Mouse (Mus musculus): ENCODE data around the gene Klhl13. TPM values are rescaled to one million over a fixed set of nuclear protein-coding genes. Genes with fewer than 3 reads are reported as not detected.

Klhl13 gene
- total RNA-seq (2014; rRNA removed) (255 and 281 TPM in 2 replicates), polyA plus RNA-seq (2015; fragmentation: Nextera tagmentation; extraction: Ambion mirVana) (149 and 154 TPM in 2 replicates)

DNA sequence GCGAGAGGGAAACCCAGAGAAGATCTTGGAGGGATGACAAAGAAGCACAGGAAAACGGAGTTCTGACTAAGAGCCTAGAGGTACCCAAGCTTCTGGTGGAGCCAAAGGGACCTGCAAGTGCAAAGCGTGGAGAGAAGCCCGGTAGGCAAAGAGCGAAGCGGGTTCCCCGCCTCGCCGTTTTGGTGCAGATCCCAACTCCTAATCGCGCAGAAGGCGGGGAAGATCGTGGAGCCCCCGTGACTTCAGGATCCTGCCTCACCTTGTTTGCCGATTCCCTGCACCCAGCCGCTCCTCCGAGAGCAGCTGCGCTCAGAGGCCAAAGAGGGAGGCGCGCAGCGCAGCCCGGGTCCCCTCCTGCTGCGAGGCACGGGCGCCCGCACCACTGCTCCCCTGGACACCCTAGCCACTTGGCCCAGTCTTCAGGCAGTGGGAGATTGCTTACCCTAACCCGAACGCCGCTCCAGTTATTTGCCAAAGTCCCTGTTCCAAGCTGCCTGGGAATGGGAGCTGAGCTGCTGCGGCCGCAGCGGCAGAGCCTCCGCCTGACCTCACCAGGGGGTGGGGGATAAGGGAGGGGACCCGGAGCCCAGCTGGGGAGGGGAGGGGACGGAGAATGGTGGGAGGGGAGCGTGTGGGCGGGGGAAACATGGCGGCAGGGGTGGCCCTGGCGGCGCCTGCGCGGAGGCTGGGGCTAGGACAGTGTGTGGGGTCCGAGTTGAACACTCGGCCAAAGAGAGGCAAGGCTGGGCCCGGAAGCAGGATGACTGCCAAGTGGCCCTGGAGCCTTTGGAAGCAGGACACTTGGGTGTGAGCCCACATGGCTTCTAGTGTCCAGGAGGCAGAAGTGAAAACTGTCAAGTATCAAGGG, at the start of gene Klhl13:
Gene Klhl13, minus strand, starts transcription at position 569 of the 868 bp plus-strand sequence.
- no peaks in the 10 kb centered on the region for H3K9me3 ChIP-seq (ENCODE audit: low read length)
- H3K27ac ChIP-seq (ENCODE audit: low read depth, low read length) = peak within 1 kb of the TSS; percentile 57
- H3K27me3 ChIP-seq (ENCODE audit: insufficient read depth, low read length) = no peaks in the 10 kb centered on the region
- peak within 1 kb of the TSS; percentile 72 for H3K9ac ChIP-seq (replicated peaks; ENCODE audit: low read length, poor library complexity, severe bottlenecking)
- H3K4me3 ChIP-seq (ENCODE audit: low read depth, low read length) = peak within 1 kb of the TSS; percentile 54
- 18% methylated on average over 32 of the region's 45 CpGs for WGBS
- no peaks in the 10 kb centered on the region for H3K4me1 ChIP-seq (ENCODE audit: insufficient read depth, low read length)
- peak within 1 kb of the TSS; percentile 55 for H3K4me2 ChIP-seq (ENCODE audit: low read depth, low read length, poor library complexity, severe bottlenecking)
- no peaks in the 10 kb centered on the region for H3K36me3 ChIP-seq (ENCODE audit: insufficient read depth, low read length)
- ATAC-seq (ENCODE audit: low FRiP score) = peak; percentile 88
- peak; percentile 55 for DNase-seq (ENCODE audit: low spot score)
- no peak for TF ChIP-seq CTCF (IDR thresholded peaks at IDR 0.05)

DNA sequence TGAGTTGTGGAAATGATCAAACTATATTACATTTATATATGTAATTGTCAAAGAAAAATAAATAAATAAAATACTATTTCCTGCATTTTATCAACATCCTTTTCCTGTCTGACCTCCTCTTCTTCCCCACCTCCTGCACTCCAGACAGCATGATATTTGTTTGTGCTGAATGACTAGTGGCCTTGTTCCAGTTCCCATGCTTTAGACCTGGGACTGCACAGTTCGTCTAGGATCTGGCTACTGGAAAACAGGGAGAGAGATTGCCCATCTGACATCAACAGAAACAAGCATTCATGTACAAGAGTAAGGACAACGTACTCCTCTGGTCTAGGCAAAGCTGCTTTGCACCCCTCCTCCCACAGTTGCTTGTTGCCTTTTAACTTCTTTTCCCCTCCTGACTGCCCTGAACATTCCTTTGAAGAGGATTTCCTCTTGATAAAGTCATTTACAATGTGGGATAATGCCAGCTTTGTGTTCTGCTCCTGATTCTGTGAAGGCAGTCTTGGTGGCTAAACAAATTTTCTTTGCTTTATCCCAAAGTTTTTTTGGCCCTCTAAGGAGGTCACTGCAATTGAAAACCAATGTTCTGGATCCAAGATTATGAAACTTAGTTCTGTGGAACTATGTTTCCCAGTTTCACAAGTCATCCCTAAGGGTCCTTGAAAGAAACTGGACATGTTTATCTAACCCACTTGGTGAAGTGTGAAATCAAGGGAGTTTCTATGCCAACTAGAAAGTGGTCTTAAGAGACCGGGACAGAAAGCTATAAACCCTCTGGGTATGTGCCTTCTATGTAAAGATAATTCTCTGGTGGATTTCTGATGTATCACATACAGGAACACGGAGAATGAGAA, 44.6 kb upstream of the Klhl13 start:
- 53% methylated on average over 4 of the region's 4 CpGs for WGBS
- DNase-seq (ENCODE audit: low spot score) (no peak), ATAC-seq (ENCODE audit: low FRiP score) (no peak)
- no peak for TF ChIP-seq CTCF (IDR thresholded peaks at IDR 0.05)
- Histone ChIP-seq H3K4me1 (ENCODE audit: insufficient read depth, low read length) (no peaks in the 10 kb centered on the region), H3K9ac (replicated peaks; ENCODE audit: low read length, poor library complexity, severe bottlenecking) (no peak overlapping the region), H3K27ac (ENCODE audit: low read depth, low read length) (no peak overlapping the region), H3K9me3 (ENCODE audit: low read length) (no peaks in the 10 kb centered on the region), H3K36me3 (ENCODE audit: insufficient read depth, low read length) (no peaks in the 10 kb centered on the region), H3K4me2 (ENCODE audit: low read depth, low read length, poor library complexity, severe bottlenecking) (no peak overlapping the region), H3K4me3 (ENCODE audit: low read depth, low read length) (no peak overlapping the region), H3K27me3 (ENCODE audit: insufficient read depth, low read length) (no peaks in the 10 kb centered on the region)

GRCm38 (mm10) chrX:23388716-23389115, 23.8 kb upstream of the Klhl13 start:
- H3K9me3 ChIP-seq (ENCODE audit: low read length) = no peaks in the 10 kb centered on the region
- no peaks in the 10 kb centered on the region for H3K4me1 ChIP-seq (ENCODE audit: insufficient read depth, low read length)
- H3K27ac ChIP-seq (ENCODE audit: low read depth, low read length) = no peak overlapping the region
- H3K4me2 ChIP-seq (ENCODE audit: low read depth, low read length, poor library complexity, severe bottlenecking) = no peak overlapping the region
- TF ChIP-seq CTCF (IDR thresholded peaks at IDR 0.05) = no peak
- no peaks in the 10 kb centered on the region for H3K36me3 ChIP-seq (ENCODE audit: insufficient read depth, low read length)
- DNase-seq (ENCODE audit: low spot score) = no peak
- no peak for ATAC-seq (ENCODE audit: low FRiP score)
- WGBS = 62% methylated on average over 4 of the region's 4 CpGs
- H3K27me3 ChIP-seq (ENCODE audit: insufficient read depth, low read length) = no peaks in the 10 kb centered on the region
- H3K4me3 ChIP-seq (ENCODE audit: low read depth, low read length) = no peak overlapping the region
- H3K9ac ChIP-seq (replicated peaks; ENCODE audit: low read length, poor library complexity, severe bottlenecking) = no peak overlapping the region

DNA sequence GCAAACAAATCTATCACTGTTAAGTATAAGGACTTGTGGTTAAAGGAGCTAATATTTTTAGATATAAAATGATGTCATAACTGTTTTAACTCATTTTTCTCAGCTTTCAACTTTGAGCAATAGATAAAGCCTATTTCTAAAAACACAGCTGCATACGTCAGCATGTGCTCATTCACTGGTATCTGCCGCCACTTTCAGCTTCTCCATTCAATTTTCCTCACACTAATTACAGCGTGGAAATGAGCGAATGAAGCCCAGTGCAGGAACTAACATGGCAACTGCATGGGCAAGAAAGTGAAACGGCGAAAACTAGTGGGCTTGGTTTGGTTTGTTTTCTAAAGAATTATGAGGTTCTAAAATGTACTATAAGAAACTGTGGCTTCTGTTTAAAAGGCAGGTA, 1.4 kb downstream of the Klhl13 start:
- Histone ChIP-seq H3K9me3 (ENCODE audit: low read length) (no peaks in the 10 kb centered on the region), H3K4me2 (ENCODE audit: low read depth, low read length, poor library complexity, severe bottlenecking) (peak overlapping the region; percentile 55), H3K4me1 (ENCODE audit: insufficient read depth, low read length) (no peaks in the 10 kb centered on the region), H3K27ac (ENCODE audit: low read depth, low read length) (no peak overlapping the region), H3K27me3 (ENCODE audit: insufficient read depth, low read length) (no peaks in the 10 kb centered on the region), H3K36me3 (ENCODE audit: insufficient read depth, low read length) (no peaks in the 10 kb centered on the region), H3K4me3 (ENCODE audit: low read depth, low read length) (peak overlapping the region; percentile 54), H3K9ac (replicated peaks; ENCODE audit: low read length, poor library complexity, severe bottlenecking) (no peak overlapping the region)
- no peak for TF ChIP-seq CTCF (IDR thresholded peaks at IDR 0.05)
- WGBS = 34% methylated on average over 6 of the region's 6 CpGs
- DNase-seq (ENCODE audit: low spot score) = peak; percentile 5
- no peak for ATAC-seq (ENCODE audit: low FRiP score)

- no peak overlapping the region for H3K27ac ChIP-seq (ENCODE audit: low read depth, low read length)
- no peak for ATAC-seq (ENCODE audit: low FRiP score)
- TF ChIP-seq CTCF (IDR thresholded peaks at IDR 0.05) = no peak
- no peaks in the 10 kb centered on the region for H3K4me1 ChIP-seq (ENCODE audit: insufficient read depth, low read length)
- no peak overlapping the region for H3K4me2 ChIP-seq (ENCODE audit: low read depth, low read length, poor library complexity, severe bottlenecking)
- no peak overlapping the region for H3K4me3 ChIP-seq (ENCODE audit: low read depth, low read length)
- H3K9me3 ChIP-seq (ENCODE audit: low read length) = no peaks in the 10 kb centered on the region
- no peaks in the 10 kb centered on the region for H3K27me3 ChIP-seq (ENCODE audit: insufficient read depth, low read length)
- 87% methylated on average over 3 of the region's 3 CpGs for WGBS
- no peak for DNase-seq (ENCODE audit: low spot score)
- H3K9ac ChIP-seq (replicated peaks; ENCODE audit: low read length, poor library complexity, severe bottlenecking) = no peak overlapping the region
- H3K36me3 ChIP-seq (ENCODE audit: insufficient read depth, low read length) = no peaks in the 10 kb centered on the region
Measured at GRCm38 (mm10) chrX:23360446-23360845, 4.4 kb downstream of the Klhl13 start.
